Mouse (Mus musculus) CH12.LX (cell line): Measurements from ENCODE around the gene Mctp1. TPM values are rescaled to one million over a fixed set of nuclear protein-coding genes. Genes with fewer than 3 reads are reported as not detected.

ENCODE experiments used
- DNase-seq: peaks from one replicate; pipeline ENCODE4 v3.0.0-alpha.2; 2013; ENCODE audit errors: extremely low read depth
- H3K27ac ChIP-seq: 2 replicates; pipeline ENCODE4 v1.5.1; 2012; ENCODE audit warnings: low read depth, mild to moderate bottlenecking, control low read depth, moderate library complexity; ENCODE audit not compliant: insufficient read depth
- H3K27me3 ChIP-seq: replicated peaks from 2 replicates; pipeline ENCODE3; 2012; ENCODE audit warnings: inconsistent platforms
- H3K36me3 ChIP-seq, 2 experiments: replicated peaks in 1 of 2; 2 replicates each; pipeline versions ENCODE3 to v1.6.1; 2012; ENCODE audit warnings: inconsistent platforms in 1 of 2, low read length in 1 of 2, mild to moderate bottlenecking in 1 of 2, mixed read lengths in 1 of 2, moderate library complexity in 1 of 2; ENCODE audit not compliant: control insufficient read depth in 1 of 2, insufficient read depth in 1 of 2
- H3K4me1 ChIP-seq, 2 experiments: 2 replicates each; pipeline ENCODE4 v1.6.1; 2012; ENCODE audit warnings: inconsistent platforms in 1 of 2, moderate library complexity in 1 of 2; ENCODE audit not compliant: insufficient read depth in 2 of 2, control insufficient read depth in 1 of 2
- H3K4me2 ChIP-seq: 2 replicates; pipeline ENCODE4 v1.6.1; 2012; ENCODE audit warnings: low read depth, mild to moderate bottlenecking, control low read depth; ENCODE audit not compliant: poor library complexity, insufficient read depth, severe bottlenecking
- H3K4me3 ChIP-seq, 3 experiments: fragments of 150-350 bp in 1 of 3; sonication (generic) in 1 of 3; replicated peaks in 1 of 3; 2 replicates each; pipeline versions ENCODE3 to v1.5.1; 2011 to 2012; ENCODE audit warnings: low read depth in 2 of 3, low read length in 2 of 3, mild to moderate bottlenecking in 2 of 3, moderate library complexity in 2 of 3, control low read depth in 1 of 3, improper control_type of control experiment in 1 of 3, inconsistent platforms in 1 of 3, mixed read lengths in 1 of 3; ENCODE audit not compliant: poor library complexity in 1 of 3
- H3K79me2 ChIP-seq: replicated peaks from 2 replicates; pipeline ENCODE4 v1.6.1; 2012; ENCODE audit warnings: mild to moderate bottlenecking, moderate library complexity; ENCODE audit not compliant: control insufficient read depth, poor library complexity, insufficient read depth, severe bottlenecking; ENCODE audit errors: extremely low read depth
- H3K9ac ChIP-seq: 2 replicates; pipeline ENCODE4 v1.6.1; 2012; ENCODE audit warnings: low read depth, mild to moderate bottlenecking, control low read depth, moderate library complexity; ENCODE audit not compliant: insufficient read depth
- H3K9me3 ChIP-seq: replicated peaks from 2 replicates; pipeline ENCODE3; 2012; ENCODE audit warnings: low read length, inconsistent platforms, mixed read lengths
- BHLHE40 ChIP-seq: IDR thresholded peaks from 2 replicates; pipeline ENCODE4 v1.6.1; 2011; ENCODE audit warnings: mild to moderate bottlenecking, low read depth, low read length, improper control_type of control experiment
- CHD2 ChIP-seq: IDR thresholded peaks from 2 replicates; pipeline ENCODE4 v1.6.1; 2011; ENCODE audit warnings: low read length, improper control_type of control experiment
- CTCF ChIP-seq, 2 experiments: IDR thresholded peaks in 1 of 2; conservative IDR thresholded peaks in 1 of 2; 2 replicates each; pipeline ENCODE4 v1.5.1; 2011 to 2012; ENCODE audit warnings: low read depth in 2 of 2, low read length in 2 of 2, improper control_type of control experiment in 1 of 2, inconsistent platforms in 1 of 2, mild to moderate bottlenecking in 1 of 2, moderate library complexity in 1 of 2
- E2F4 ChIP-seq: IDR thresholded peaks from 2 replicates; pipeline ENCODE4 v1.6.1; 2011; ENCODE audit warnings: low read depth, low read length, improper control_type of control experiment; ENCODE audit not compliant: insufficient replicate concordance
- IRF4 ChIP-seq: IDR thresholded peaks from 2 replicates; pipeline ENCODE4 v1.6.1; 2014; ENCODE audit warnings: low read depth, mild to moderate bottlenecking, inconsistent platforms, low read length, improper control_type of control experiment
- KAT2A ChIP-seq: IDR thresholded peaks from 2 replicates; pipeline ENCODE4 v1.6.1; 2012; ENCODE audit warnings: low read length, improper control_type of control experiment, inconsistent platforms; ENCODE audit not compliant: insufficient replicate concordance
- MAFK ChIP-seq: IDR thresholded peaks from 2 replicates; pipeline ENCODE4 v1.6.1; 2011; ENCODE audit warnings: low read length, improper control_type of control experiment; ENCODE audit not compliant: insufficient replicate concordance
- MAX ChIP-seq: IDR thresholded peaks from 2 replicates; pipeline ENCODE4 v1.6.1; 2011; ENCODE audit warnings: low read length, improper control_type of control experiment
- MAZ ChIP-seq: IDR thresholded peaks from 2 replicates; pipeline ENCODE4 v1.6.1; 2012; ENCODE audit warnings: low read depth, mild to moderate bottlenecking, inconsistent platforms, low read length, improper control_type of control experiment, moderate library complexity
- NELFE ChIP-seq: IDR thresholded peaks from 2 replicates; pipeline ENCODE4 v1.6.1; 2011; ENCODE audit warnings: low read depth, low read length, improper control_type of control experiment
- NRF1 ChIP-seq: IDR thresholded peaks from 2 replicates; pipeline ENCODE4 v1.6.1; 2014; ENCODE audit warnings: low read depth, mild to moderate bottlenecking, inconsistent platforms, low read length, improper control_type of control experiment, moderate library complexity
- RAD21 ChIP-seq: IDR thresholded peaks from 2 replicates; pipeline ENCODE4 v1.6.1; 2011; ENCODE audit warnings: low read depth, mild to moderate bottlenecking, low read length, improper control_type of control experiment, moderate library complexity
- RCOR1 ChIP-seq: conservative IDR thresholded peaks from 2 replicates; pipeline ENCODE4 v1.6.1; 2012; ENCODE audit warnings: low read depth, mild to moderate bottlenecking, inconsistent platforms, low read length, improper control_type of control experiment
- SMC3 ChIP-seq: IDR thresholded peaks from 2 replicates; pipeline ENCODE4 v1.6.1; 2011; ENCODE audit warnings: low read depth, low read length, improper control_type of control experiment
- TCF12 ChIP-seq: IDR thresholded peaks from 2 replicates; pipeline ENCODE4 v1.6.1; 2014; ENCODE audit warnings: low read depth, mild to moderate bottlenecking, inconsistent platforms, low read length, improper control_type of control experiment
- USF1 ChIP-seq: IDR thresholded peaks from 2 replicates; pipeline ENCODE4 v1.6.1; 2014; ENCODE audit warnings: low read depth, mild to moderate bottlenecking, inconsistent platforms, low read length, improper control_type of control experiment
- USF2 ChIP-seq: conservative IDR thresholded peaks from 2 replicates; pipeline ENCODE4 v1.6.1; 2011; ENCODE audit warnings: low read depth, low read length, improper control_type of control experiment
- ZC3H11A ChIP-seq: IDR thresholded peaks from 2 replicates; pipeline ENCODE4 v1.6.1; 2012; ENCODE audit warnings: low read depth, mild to moderate bottlenecking, inconsistent platforms, low read length, improper control_type of control experiment
- ZKSCAN1 ChIP-seq: IDR thresholded peaks from 2 replicates; pipeline ENCODE4 v1.6.1; 2012; ENCODE audit warnings: low read depth, inconsistent platforms, low read length, improper control_type of control experiment, borderline replicate concordance
- ZMIZ1 ChIP-seq: IDR thresholded peaks from 2 replicates; pipeline ENCODE4 v1.6.1; 2012; ENCODE audit warnings: low read depth, mild to moderate bottlenecking, inconsistent platforms, low read length, improper control_type of control experiment
- ZNF384 ChIP-seq: IDR thresholded peaks from 2 replicates; pipeline ENCODE4 v1.6.1; 2012; ENCODE audit warnings: low read depth, low read length, improper control_type of control experiment, inconsistent platforms
- dilution Hi-C: fragments of 300-500 bp; cut with MboI; formaldehyde crosslinking; loops from 2 replicates; pipeline ENCODE4 v1.14.3; 2020; ENCODE audit warnings: low sequenced_read_pairs; ENCODE audit not compliant: extremely low pct_unique_long_range_greater_than_20kb, extremely low pct_ligation_motif_present
- in situ Hi-C: fragments of 300-500 bp; cut with MboI; formaldehyde crosslinking; loops from 3 replicates; pipeline ENCODE4 v1.14.3; 2019; ENCODE audit warnings: low sequenced_read_pairs, low pct_ligation_motif_present, low pct_unique_long_range_greater_than_20kb, mixed read lengths
- polyA plus RNA-seq: library from polyadenylated mRNA; unstranded; fragments of >175 nt; gene quantifications from 2 replicates; pipeline ENCODE4 v1.2.1, GENCODE M21; 2012; ENCODE audit warnings: low read depth; ENCODE audit not compliant: insufficient read length
- total RNA-seq, 2 experiments: library from RNA; depleted of rRNA; stranded (reverse); fragments of 300-350 nt in 1 of 2; fragments of >200 nt in 1 of 2; gene quantifications; 2 replicates each; pipeline ENCODE4 v1.2.3; 2012 to 2014

Gene Mctp1
- total and polyA plus RNA-seq, 3 experiments: 3.0 to 5.3 (median 3.7) TPM

DNA sequence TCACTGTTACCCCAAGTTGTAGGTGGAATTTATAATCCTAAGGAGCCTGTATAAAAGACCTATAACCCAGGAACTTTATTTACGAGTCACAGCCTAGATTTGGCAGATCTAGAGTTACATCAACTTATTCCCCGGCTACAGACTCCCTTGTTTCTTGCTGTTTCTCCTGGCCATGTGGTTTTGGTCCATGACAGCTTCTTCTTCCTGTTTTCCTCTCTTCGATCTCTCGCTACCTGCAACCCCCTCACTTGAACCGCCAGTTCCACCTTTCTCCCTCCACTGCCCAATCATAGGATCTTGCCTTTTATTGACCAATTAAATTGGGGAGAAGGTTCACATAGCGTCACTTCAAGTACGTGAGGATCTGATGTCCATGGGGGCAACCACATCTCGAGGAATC lies 176.6 kb downstream of the Mctp1 start:
- no peaks in the 10 kb centered on the region for H3K36me3 ChIP-seq
- TF ChIP-seq MAZ: no peak
- H3K27ac ChIP-seq: no peak overlapping the region
- H3K4me2 ChIP-seq: no peak overlapping the region
- H3K9me3 ChIP-seq: no peaks in the 10 kb centered on the region
- no peaks in the 10 kb centered on the region for H3K79me2 ChIP-seq
- H3K4me3 ChIP-seq: no peak overlapping the region
- H3K27me3 ChIP-seq: no peaks in the 10 kb centered on the region
- in situ Hi-C loops (no loop called here), dilution Hi-C loops (no loop called here)
- no peak overlapping the region for H3K9ac ChIP-seq
- DNase-seq: no peak
- H3K4me1 ChIP-seq: no peaks in the 10 kb centered on the region

GRCm38 (mm10) chr13:76561594-76561993 lies 177.3 kb downstream of the Mctp1 start:
- in situ Hi-C loops (no loop called here), dilution Hi-C loops (no loop called here)
- no peaks in the 10 kb centered on the region for H3K9me3 ChIP-seq
- no peak overlapping the region for H3K4me3 ChIP-seq
- no peaks in the 10 kb centered on the region for H3K27me3 ChIP-seq
- H3K4me2 ChIP-seq: no peak overlapping the region
- H3K36me3 ChIP-seq: no peaks in the 10 kb centered on the region
- H3K27ac ChIP-seq: no peak overlapping the region
- no peak for TF ChIP-seq ZC3H11A
- no peak for TF ChIP-seq IRF4
- no peak for TF ChIP-seq NRF1
- TF ChIP-seq MAFK: no peak
- TF ChIP-seq RAD21: no peak
- TF ChIP-seq, all 38 proteins: peak for 0
- Histone ChIP-seq H3K9ac (no peak overlapping the region), H3K4me1 (no peaks in the 10 kb centered on the region), H3K79me2 (no peaks in the 10 kb centered on the region)
- no peak for DNase-seq

GRCm38 (mm10) chr13:76564061-76564460 lies 179.7 kb downstream of the Mctp1 start:
- dilution Hi-C loops (no loop called here), in situ Hi-C loops (no loop called here)
- Histone ChIP-seq H3K4me3 (no peak overlapping the region), H3K27ac (no peak overlapping the region), H3K79me2 (no peaks in the 10 kb centered on the region), H3K9me3 (no peaks in the 10 kb centered on the region), H3K4me2 (no peak overlapping the region), H3K4me1 (no peaks in the 10 kb centered on the region), H3K36me3 (no peaks in the 10 kb centered on the region), H3K27me3 (no peaks in the 10 kb centered on the region), H3K9ac (no peak overlapping the region)
- no peak for TF ChIP-seq CHD2
- no peak for TF ChIP-seq BHLHE40
- TF ChIP-seq MAX: no peak
- no peak for TF ChIP-seq ZNF384
- no peak for TF ChIP-seq NELFE
- no peak for TF ChIP-seq USF2
- TF ChIP-seq E2F4: no peak
- no peak for TF ChIP-seq MAFK
- no peak for TF ChIP-seq TCF12
- TF ChIP-seq CTCF (conservative IDR thresholded peaks at IDR 0.05 in 1 of 2, IDR thresholded peaks at IDR 0.05 in 1 of 2; ENCODE audit: low read depth in 2 of 2, low read length in 2 of 2): no peak
- TF ChIP-seq ZKSCAN1: no peak
- TF ChIP-seq KAT2A: no peak
- TF ChIP-seq RCOR1: no peak
- TF ChIP-seq NRF1: no peak
- no peak for TF ChIP-seq SMC3
- TF ChIP-seq ZMIZ1: no peak
- no peak for TF ChIP-seq USF1
- no peak for DNase-seq
